Mouse (Mus musculus): ENCODE data around the gene Rreb1. TPM values are rescaled to one million over a fixed set of nuclear protein-coding genes. Genes with fewer than 3 reads are reported as not detected.
A peak's percentile ranks its signal among the peaks of the same experiment; 100 is the strongest.

The Rreb1 gene
- total RNA-seq, 2 experiments from 2014 or later = 17.1 to 20.8 TPM

DNA sequence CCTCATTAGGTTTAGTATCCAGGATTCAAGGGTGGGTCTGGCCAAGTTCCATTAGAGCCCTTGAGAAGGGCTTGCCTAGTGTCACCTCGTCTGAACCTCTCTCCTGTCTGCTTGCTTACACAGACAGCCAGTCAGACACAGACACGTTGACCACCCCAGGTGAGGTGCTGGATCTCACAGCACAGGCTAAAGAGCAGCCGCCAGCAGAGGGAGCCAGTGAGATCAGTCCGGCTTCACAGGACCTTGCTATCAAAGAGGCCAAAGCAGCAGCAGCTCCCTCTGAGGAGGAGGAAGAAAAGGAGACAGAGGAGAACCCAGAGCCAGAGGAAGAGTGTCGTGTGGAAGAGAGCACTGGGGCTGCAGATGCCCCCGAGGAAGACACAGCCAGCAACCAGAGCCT lies 168.5 kb downstream of the Rreb1 start:
- peak; percentile 40 to 82 for DNase-seq (ENCODE audit: extremely low spot score in 1 of 2, low spot score in 2 of 2)
- intact Hi-C loops (cut with DNase I) = loop anchor here (10.0 kb wide), 1 partner anchor 122 kb away; no protein-coding TSS in a partner anchor

- intact Hi-C loops (cut with DNase I) = no loop called here
- DNase-seq (ENCODE audit: extremely low spot score in 1 of 2, low spot score in 2 of 2) = no peak
These were observed 174.8 kb downstream of the Rreb1 start for GRCm38 (mm10) chr13:37952981-37953380.

DNA sequence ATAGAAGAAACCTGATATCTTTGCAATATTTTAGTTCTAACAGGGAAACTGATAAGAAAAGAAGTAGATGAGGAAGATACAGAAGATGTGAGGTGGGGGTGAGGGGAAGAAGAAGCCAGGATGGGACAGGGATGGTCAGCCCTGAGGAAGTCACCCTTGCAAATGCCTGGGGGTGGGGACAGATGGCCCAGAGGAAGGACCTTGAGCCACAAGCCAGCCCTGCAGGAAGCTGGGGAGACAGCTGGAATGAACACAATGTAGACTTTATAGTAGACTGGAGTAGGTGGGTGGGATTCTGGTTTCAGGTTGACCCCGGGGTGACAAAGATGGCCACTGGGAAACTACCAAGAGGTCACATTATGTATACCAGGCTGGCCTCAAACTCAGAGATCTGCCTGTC lies 176.1 kb downstream of the Rreb1 start:
- DNase-seq (ENCODE audit: extremely low spot score in 1 of 2, low spot score in 2 of 2) = no peak
- intact Hi-C loops (cut with DNase I) = no loop called here

DNA sequence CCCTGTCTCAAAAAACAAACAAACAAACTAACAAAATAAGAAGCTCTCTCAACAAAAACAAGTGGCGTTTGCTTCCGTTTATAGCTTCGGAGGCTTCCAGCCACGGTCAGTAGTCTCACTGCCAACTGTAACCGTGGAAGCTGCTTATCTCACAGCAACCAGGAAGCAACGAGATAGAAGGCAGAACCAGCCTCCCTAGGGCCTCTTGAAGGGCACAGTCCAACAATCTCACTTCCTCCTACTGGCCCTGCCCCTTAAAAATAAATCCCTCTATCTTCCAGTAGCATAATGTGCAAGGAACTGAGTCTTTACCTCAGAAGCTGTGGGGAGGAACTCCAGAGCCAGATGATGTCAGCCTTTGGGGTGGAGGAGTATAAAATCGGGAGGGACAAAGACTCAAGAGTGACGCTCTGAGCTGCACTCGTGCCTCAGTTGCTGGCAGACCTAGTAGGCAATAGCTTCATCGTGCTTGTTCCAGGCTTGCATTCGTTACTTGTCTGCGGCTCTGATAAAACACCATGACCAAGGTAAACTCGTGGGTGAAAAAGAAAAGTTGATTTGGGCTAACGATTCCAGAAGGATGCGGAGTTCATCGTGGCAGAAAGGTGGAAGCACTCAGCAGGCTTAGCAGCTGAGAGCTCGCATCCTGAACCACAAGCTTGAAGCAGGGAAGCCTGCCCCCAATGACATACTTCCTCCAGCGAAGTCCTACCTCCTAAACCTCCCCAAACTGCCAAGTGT lies 180.5 kb downstream of the Rreb1 start:
- intact Hi-C loops (cut with DNase I) = no loop called here
- no peak for DNase-seq (ENCODE audit: extremely low spot score in 1 of 2, low spot score in 2 of 2)

- intact Hi-C loops (cut with DNase I) = no loop called here
- peak in 1 of 2 experiments; percentile 54 for DNase-seq (ENCODE audit: extremely low spot score in 1 of 2, low spot score in 2 of 2)
These were observed 181.2 kb downstream of the Rreb1 start for GRCm38 (mm10) chr13:37959239-37959907.

- intact Hi-C loops (cut with DNase I) = no loop called here
- DNase-seq (ENCODE audit: extremely low spot score in 1 of 2, low spot score in 2 of 2) = no peak
These were observed 181.7 kb downstream of the Rreb1 start for GRCm38 (mm10) chr13:37959936-37960335.

DNA sequence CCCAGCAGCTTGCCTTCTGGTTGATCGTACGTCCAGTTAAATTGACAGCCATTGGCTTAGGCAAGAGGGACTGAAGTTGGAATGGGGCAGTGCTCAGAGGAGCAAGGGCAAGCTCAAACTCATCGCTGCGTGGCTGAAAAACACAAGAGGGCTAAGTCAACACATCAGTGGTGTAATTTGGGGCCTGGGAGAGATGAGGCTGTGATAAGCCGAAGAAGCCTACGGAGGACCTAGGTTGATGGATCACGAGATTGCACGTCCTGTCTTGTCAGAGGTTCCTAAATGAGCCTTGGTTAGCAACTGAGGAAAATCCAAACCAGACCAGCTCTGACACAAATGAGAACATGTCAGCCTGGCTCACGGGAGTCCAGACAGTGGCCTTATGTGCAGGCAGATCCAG lies 184.3 kb downstream of the Rreb1 start:
- intact Hi-C loops (cut with DNase I) = no loop called here

GRCm38 (mm10) chr13:37963354-37964007 lies 185.3 kb downstream of the Rreb1 start:
- intact Hi-C loops (cut with DNase I) = no loop called here
- DNase-seq (ENCODE audit: extremely low spot score in 1 of 2, low spot score in 2 of 2) = peak; percentile 60 to 81

More for the DNA sequence above, 184.3 kb downstream of the Rreb1 start:
- no peak for DNase-seq (ENCODE audit: extremely low spot score in 1 of 2, low spot score in 2 of 2)

DNA sequence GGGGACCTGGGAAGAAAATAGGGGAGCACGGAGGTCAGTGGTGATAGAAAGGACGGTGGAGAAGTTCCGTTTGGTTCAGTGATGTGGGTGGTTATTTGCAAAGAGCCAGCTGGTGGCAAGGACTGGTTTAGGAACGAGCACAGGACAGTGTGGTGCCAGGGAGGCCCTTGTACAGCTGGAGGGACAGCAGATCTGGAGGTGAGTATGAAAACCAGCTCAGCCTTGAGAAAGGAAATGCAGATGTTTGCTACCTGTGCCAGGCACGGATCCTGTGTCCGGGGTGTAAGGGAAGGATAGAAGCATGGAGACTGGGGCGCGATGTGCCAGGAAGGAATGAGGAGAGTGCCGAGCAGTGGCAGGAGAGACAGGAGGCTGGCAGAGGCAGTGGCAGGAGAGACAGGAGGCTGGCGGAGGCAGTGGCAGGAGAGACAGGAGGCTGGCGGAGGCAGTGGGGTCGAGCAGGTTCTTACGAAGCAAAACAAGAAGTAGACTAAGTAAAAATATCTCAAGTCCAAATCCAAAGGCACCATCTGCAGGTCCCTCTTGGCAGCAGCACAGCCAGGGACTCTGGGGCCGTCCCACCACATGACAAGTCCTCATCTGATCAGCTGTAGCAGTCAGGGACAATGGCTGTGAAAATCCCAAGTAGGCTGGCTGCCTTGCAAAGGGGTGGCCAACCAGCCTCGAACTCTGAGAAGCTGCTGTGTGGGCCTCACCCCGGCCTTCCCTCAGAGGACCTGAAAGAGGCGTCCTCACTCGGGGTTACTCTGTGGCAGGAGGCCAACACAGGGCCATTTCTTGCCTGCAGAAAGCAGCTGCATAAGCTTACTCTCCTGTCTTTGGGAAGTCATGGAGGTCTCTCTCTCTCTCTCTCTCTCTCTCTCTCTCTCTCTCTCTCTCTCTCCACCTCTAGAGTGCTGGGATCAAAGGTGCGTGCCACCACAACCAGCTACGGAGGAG lies 186.2 kb downstream of the Rreb1 start:
- intact Hi-C loops (cut with DNase I) = loop anchor here (5.0 kb wide), 1 partner anchor 512 kb away; no protein-coding TSS in a partner anchor
- DNase-seq (ENCODE audit: extremely low spot score in 1 of 2, low spot score in 2 of 2) = no peak

- DNase-seq (ENCODE audit: extremely low spot score in 1 of 2, low spot score in 2 of 2) = no peak
- intact Hi-C loops (cut with DNase I) = loop anchor here (5.0 kb wide), 1 partner anchor 513 kb away; no protein-coding TSS in a partner anchor
These were observed 187.1 kb downstream of the Rreb1 start for GRCm38 (mm10) chr13:37965126-37965914.

DNA sequence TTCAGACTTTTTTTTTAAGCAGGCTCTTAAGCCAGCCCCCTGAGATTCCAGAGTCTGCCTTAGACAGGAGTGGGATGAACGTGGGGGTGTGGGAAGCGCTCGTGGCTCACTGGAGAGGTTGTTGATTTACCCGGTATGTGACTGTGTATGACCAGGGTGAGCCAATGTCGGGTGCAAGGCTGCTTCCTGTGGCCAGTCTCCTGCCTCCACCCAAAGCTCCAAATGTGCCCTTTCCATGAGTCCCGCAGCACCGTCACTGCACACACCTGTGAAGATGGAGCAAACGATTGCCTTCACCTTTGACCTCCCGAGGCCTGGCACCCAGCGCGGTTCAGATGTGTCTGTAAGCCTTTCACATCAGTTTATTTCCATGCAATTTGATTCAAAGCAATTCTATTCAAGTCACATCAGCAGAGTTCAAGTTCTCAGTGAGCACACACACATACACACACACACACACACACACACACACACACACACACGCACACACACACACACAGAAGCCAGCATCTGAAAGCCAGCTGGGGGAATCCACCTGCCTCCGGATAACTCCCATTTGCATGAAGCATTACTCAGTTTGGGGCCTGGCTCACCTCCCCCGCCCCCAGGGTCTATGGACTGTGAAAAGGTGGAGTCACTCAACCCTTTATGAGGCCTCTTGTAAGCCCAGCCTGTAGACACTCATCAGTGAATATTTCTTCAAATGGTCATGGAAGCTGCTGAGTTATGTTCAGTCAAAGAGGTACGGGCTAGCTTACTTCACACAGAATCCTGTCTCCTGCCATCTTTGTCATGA lies 188.3 kb downstream of the Rreb1 start:
- no peak for DNase-seq (ENCODE audit: extremely low spot score in 1 of 2, low spot score in 2 of 2)
- intact Hi-C loops (cut with DNase I) = loop anchor here (5.0 kb wide), 1 partner anchor 514 kb away; no protein-coding TSS in a partner anchor

DNA sequence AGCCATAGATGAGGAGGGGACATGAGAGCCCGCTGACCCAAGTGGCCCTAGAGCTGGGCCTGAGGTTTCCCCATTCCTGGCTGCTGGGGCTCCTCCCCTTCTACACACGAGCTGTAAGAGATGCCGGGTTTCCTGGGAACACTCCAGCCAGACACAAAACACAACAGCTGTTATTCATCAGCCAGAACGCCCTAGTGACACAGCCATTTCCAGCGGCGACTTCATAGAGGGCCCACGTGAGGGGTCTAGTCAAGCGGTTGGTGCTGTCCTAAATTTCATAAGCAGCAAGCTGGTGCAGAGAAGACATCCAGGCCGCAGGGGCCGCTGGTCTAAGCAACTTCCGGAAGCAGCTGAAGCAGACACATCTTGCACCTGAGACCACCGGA lies 188.8 kb downstream of the Rreb1 start:
- DNase-seq (ENCODE audit: extremely low spot score in 1 of 2, low spot score in 2 of 2) = no peak
- intact Hi-C loops (cut with DNase I) = loop anchor here (5.0 kb wide), 1 partner anchor 515 kb away; no protein-coding TSS in a partner anchor

DNA sequence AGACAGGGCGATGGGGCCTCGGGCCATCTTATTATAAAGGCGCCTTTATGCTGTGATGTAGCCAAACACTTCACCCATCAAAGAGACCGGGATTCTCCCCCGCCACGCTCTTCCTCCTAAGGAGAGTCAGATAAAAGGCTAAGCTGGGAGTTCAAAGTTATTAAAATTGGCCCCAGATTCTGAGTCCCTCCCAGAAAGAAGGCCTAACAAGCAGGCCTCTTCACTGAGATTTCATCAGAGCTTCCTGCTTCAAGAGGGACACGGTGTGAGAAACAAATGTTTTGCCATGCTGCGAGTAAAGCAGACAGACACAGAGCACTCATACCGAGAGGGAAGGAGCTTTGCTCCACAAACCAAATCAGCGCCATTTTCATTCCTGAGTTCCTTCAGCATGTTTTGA lies 189.4 kb downstream of the Rreb1 start:
- no peak for DNase-seq (ENCODE audit: extremely low spot score in 1 of 2, low spot score in 2 of 2)
- intact Hi-C loops (cut with DNase I) = loop anchor here (5.0 kb wide), 1 partner anchor 515 kb away; no protein-coding TSS in a partner anchor

DNA sequence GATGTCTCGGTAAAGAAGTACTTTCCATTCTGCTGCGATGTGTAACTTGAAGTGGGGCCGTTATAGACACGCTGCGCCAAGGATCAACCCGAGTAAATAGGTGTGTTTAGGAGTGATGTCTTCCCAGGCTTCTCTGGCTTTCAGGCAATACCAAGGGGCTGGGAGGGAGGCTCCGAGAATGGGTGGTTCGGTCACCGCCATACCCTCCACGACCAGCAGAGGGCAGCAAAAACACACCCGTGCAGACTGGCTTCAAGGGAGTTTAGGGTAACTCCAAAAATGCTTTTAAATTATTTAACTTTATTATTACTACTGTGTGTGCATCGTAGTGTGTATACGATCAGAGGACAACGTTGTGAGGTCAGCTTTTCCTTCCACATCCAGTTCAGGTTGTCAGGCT lies 191.1 kb downstream of the Rreb1 start:
- DNase-seq (ENCODE audit: extremely low spot score in 1 of 2, low spot score in 2 of 2) = peak; percentile 75 to 86
- intact Hi-C loops (cut with DNase I) = loop anchor here (5.0 kb wide), 1 partner anchor 517 kb away; no protein-coding TSS in a partner anchor

GRCm38 (mm10) chr13:37969988-37970387 lies 191.8 kb downstream of the Rreb1 start:
- DNase-seq (ENCODE audit: extremely low spot score in 1 of 2, low spot score in 2 of 2) = peak in 1 of 2 experiments; percentile 45
- intact Hi-C loops (cut with DNase I) = loop anchor here (5.0 kb wide), 1 partner anchor 518 kb away; no protein-coding TSS in a partner anchor

- DNase-seq (ENCODE audit: extremely low spot score in 1 of 2, low spot score in 2 of 2) = no peak
- intact Hi-C loops (cut with DNase I) = no loop called here
These were observed 192.8 kb downstream of the Rreb1 start for GRCm38 (mm10) chr13:37970887-37971530.
